Mouse (Mus musculus) embryonic fibroblast, embryonic 13.5 days (primary cell): ENCODE results near the gene Carns1.

Experiments used
- CTCF ChIP-seq: IDR thresholded peaks from 2 replicates; pipeline ENCODE4 v1.5.1; 2011; ENCODE audit warnings: mild to moderate bottlenecking, control low read depth, low read length, moderate library complexity, borderline replicate concordance; ENCODE audit not compliant: insufficient read depth
- POLR2A ChIP-seq: IDR thresholded peaks from 2 replicates; pipeline ENCODE4 v1.6.1; 2011; ENCODE audit warnings: low read depth, mild to moderate bottlenecking, control low read depth, low read length, moderate library complexity

GRCm38 (mm10) chr19:4121097-4121805, 54.0 kb downstream of the Carns1 start:
- TF ChIP-seq CTCF: no peak
- peak; percentile 83 for TF ChIP-seq POLR2A
